Mouse (Mus musculus) lung, embryonic 14.5 days (tissue): ENCODE results near the gene Fam216a. TPM values are rescaled to one million over a fixed set of nuclear protein-coding genes. Genes with fewer than 3 reads are reported as not detected.

Source experiments
- ATAC-seq: fragments of 200-750 bp; cut with Nextera tagmentation; 2 replicates; pipeline ENCODE4 v1.8.0; 2017; ENCODE audit warnings: mild to moderate bottlenecking, moderate TSS enrichment, moderate library complexity; ENCODE audit not compliant: insufficient read depth
- DNase-seq: peaks from one replicate; pipeline ENCODE4 v3.0.0-alpha.2; 2015
- H3K27ac ChIP-seq: fragments of 300-500 bp; sonication (generic); 2 replicates; pipeline ENCODE4 v1.5.1; 2014; ENCODE audit warnings: low read depth, mild to moderate bottlenecking, moderate library complexity
- H3K27me3 ChIP-seq: fragments of 300-500 bp; sonication (generic); 2 replicates; pipeline ENCODE4 v1.6.1; 2014; ENCODE audit warnings: low read length, control low read depth; ENCODE audit not compliant: insufficient read depth
- H3K36me3 ChIP-seq: fragments of 300-500 bp; sonication (generic); 2 replicates; pipeline ENCODE4 v1.6.1; 2014; ENCODE audit warnings: control low read depth; ENCODE audit not compliant: insufficient read depth
- H3K4me1 ChIP-seq: fragments of 300-500 bp; sonication (generic); 2 replicates; pipeline ENCODE4 v1.6.1; 2014; ENCODE audit warnings: antibody characterized with exemption, control low read depth; ENCODE audit not compliant: insufficient read depth
- H3K4me2 ChIP-seq: fragments of 300-500 bp; sonication (generic); 2 replicates; pipeline ENCODE4 v1.6.1; 2014; ENCODE audit warnings: mild to moderate bottlenecking
- H3K4me3 ChIP-seq: fragments of 300-500 bp; sonication (generic); 2 replicates; pipeline ENCODE4 v1.5.1; 2014; ENCODE audit warnings: low read depth, low read length
- H3K9ac ChIP-seq: fragments of 300-500 bp; sonication (generic); 2 replicates; pipeline ENCODE4 v1.6.1; 2014
- H3K9me3 ChIP-seq: fragments of 300-500 bp; sonication (generic); 2 replicates; pipeline ENCODE4 v1.6.1; 2016; ENCODE audit warnings: low read depth, low read length, control low read depth
- CTCF ChIP-seq: IDR thresholded peaks from 2 replicates; pipeline ENCODE4 v1.5.1; 2016; ENCODE audit warnings: antibody characterized with exemption, low read depth
- WGBS: fragments of 180-500 bp; shearing (Covaris S2); extraction: QIAGEN DNeasy Blood & Tissue Kit; methylation state at CpG from one replicate; pipeline ENCODE4 v1.1.7; 2014; 5-methylcytosine and 5-hydroxymethylcytosine counted together
- polyA plus RNA-seq: library from polyadenylated mRNA; unstranded; fragments of >200 nt; fragmentation: Nextera tagmentation; extraction: Ambion mirVana; gene quantifications from 2 replicates; pipeline ENCODE4 v1.2.1, GENCODE M21; 2014

The Fam216a gene
- polyA plus RNA-seq, 1 experiment from 2014 or later: 77.3 TPM

GRCm38 (mm10) chr5:122399871-122400270 is 27.7 kb upstream of the Fam216a start:
- 88% methylated on average over 8 of the region's 8 CpGs for WGBS

GRCm38 (mm10) chr5:122397495-122397894 is 25.3 kb upstream of the Fam216a start:
- H3K9me3 ChIP-seq: no peaks in the 10 kb centered on the region
- no peak for DNase-seq
- no peak overlapping the region for H3K27ac ChIP-seq
- peaks cover 53% of the 10 kb centered on the region for H3K36me3 ChIP-seq
- no peak overlapping the region for H3K9ac ChIP-seq
- no peaks in the 10 kb centered on the region for H3K27me3 ChIP-seq
- no peak overlapping the region for H3K4me2 ChIP-seq
- 89% methylated on average over 8 of the region's 8 CpGs for WGBS
- H3K4me1 ChIP-seq: no peaks in the 10 kb centered on the region; the same call in 1 of the 2 replicates
- no peak for TF ChIP-seq CTCF
- ATAC-seq: no peak
- no peak overlapping the region for H3K4me3 ChIP-seq

More at GRCm38 (mm10) chr5:122399871-122400270, 27.7 kb upstream of the Fam216a start:
- ATAC-seq (no peak), DNase-seq (no peak)
- Histone ChIP-seq H3K4me3 (no peak overlapping the region), H3K27ac (no peak overlapping the region), H3K9me3 (no peaks in the 10 kb centered on the region), H3K4me2 (no peak overlapping the region), H3K36me3 (peaks cover 76% of the 10 kb centered on the region), H3K4me1 (no peaks in the 10 kb centered on the region), H3K9ac (no peak overlapping the region), H3K27me3 (no peaks in the 10 kb centered on the region)
- no peak for TF ChIP-seq CTCF

DNA sequence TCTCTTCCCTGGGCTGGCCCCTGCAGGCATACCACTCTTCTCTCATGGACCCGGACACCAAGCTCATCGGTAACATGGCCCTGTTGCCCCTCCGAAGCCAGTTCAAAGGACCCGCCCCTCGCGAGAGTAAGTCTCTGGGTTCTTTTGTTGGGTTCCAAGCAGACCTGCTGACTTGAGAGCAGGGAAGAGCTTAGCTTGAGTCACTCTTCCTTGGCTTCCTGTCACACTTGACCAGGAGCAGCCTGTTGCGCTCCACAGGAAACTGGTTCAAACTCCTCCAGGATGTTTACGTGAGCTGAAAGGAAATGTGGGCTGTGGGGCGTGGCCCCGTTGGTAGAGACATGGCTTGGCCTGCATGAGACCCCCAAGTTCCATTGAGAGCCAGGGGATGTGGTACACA is 24.6 kb upstream of the Fam216a start:
- no peak for TF ChIP-seq CTCF
- Histone ChIP-seq H3K9me3 (no peaks in the 10 kb centered on the region), H3K27ac (peak overlapping the region; percentile 48; the same call in 1 of the 2 replicates), H3K9ac (no peak overlapping the region), H3K27me3 (no peaks in the 10 kb centered on the region), H3K4me1 (no peaks in the 10 kb centered on the region; the same call in 1 of the 2 replicates), H3K36me3 (peaks cover 46% of the 10 kb centered on the region), H3K4me2 (peak overlapping the region; percentile 23; the same call in 1 of the 2 replicates), H3K4me3 (no peak overlapping the region)
- WGBS: 66% methylated on average over 10 of the region's 10 CpGs
- no peak for ATAC-seq
- DNase-seq: peak; percentile 67

DNA sequence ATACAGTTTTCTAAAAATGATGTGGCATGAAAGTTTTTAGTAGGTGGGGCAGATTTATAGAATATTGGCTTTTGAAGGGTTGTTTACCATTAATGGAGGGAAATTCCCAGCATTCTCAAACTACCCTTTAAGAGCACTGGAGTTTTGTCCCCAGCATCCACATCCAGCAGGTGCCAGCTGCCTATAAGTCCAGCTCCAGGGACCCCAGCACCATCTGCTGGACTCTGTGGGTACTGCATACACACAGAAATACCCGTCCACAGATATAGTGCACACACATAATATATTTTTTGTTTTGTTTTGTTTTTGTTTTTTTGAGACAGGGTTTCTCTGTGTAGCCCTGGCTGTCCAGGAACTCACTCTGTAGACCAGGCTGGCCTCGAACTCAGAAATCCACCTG is 21.7 kb upstream of the Fam216a start:
- WGBS: 51% methylated on average over 2 of the region's 2 CpGs

GRCm38 (mm10) chr5:122392227-122393004 is 20.3 kb upstream of the Fam216a start:
- TF ChIP-seq CTCF: no peak
- ATAC-seq: peak; percentile 26; the same call in 1 of the 2 replicates
- 12% methylated on average over 19 of the region's 19 CpGs for WGBS
- H3K27me3 ChIP-seq: no peaks in the 10 kb centered on the region
- H3K36me3 ChIP-seq: peaks cover 11% of the 10 kb centered on the region
- peak overlapping the region; percentile 85 for H3K4me3 ChIP-seq
- H3K9me3 ChIP-seq: no peaks in the 10 kb centered on the region
- peak overlapping the region; percentile 84 for H3K4me2 ChIP-seq
- H3K27ac ChIP-seq: peak overlapping the region; percentile 69; the same call in 1 of the 2 replicates
- peak; percentile 10 for DNase-seq
- H3K9ac ChIP-seq: peak overlapping the region; percentile 85
- no peaks in the 10 kb centered on the region; the same call in 1 of the 2 replicates for H3K4me1 ChIP-seq

More for the DNA sequence above, 21.7 kb upstream of the Fam216a start:
- no peak overlapping the region for H3K4me3 ChIP-seq
- DNase-seq: peak; percentile 82
- H3K36me3 ChIP-seq: peaks cover 24% of the 10 kb centered on the region
- H3K9me3 ChIP-seq: no peaks in the 10 kb centered on the region
- peak; percentile 81 for TF ChIP-seq CTCF
- no peaks in the 10 kb centered on the region for H3K27me3 ChIP-seq
- H3K4me1 ChIP-seq: no peaks in the 10 kb centered on the region; the same call in 1 of the 2 replicates
- no peak for ATAC-seq
- H3K4me2 ChIP-seq: no peak overlapping the region
- H3K27ac ChIP-seq: no peak overlapping the region
- H3K9ac ChIP-seq: no peak overlapping the region

GRCm38 (mm10) chr5:122391786-122392180 is 19.6 kb upstream of the Fam216a start, which contains the start of gene Arpc3:
Gene Arpc3 (plus strand): TSS chr5:122391878.
- Histone ChIP-seq H3K36me3 (peaks cover 4% of the 10 kb centered on the region), H3K9ac (peak within 1 kb of the TSS; percentile 85), H3K4me2 (peak within 1 kb of the TSS; percentile 84), H3K27ac (peak within 1 kb of the TSS; percentile 69; the same call in 1 of the 2 replicates), H3K4me3 (peak within 1 kb of the TSS; percentile 85), H3K9me3 (no peaks in the 10 kb centered on the region), H3K4me1 (no peaks in the 10 kb centered on the region; the same call in 1 of the 2 replicates), H3K27me3 (no peaks in the 10 kb centered on the region)
- DNase-seq (peak; percentile 98), ATAC-seq (peak; percentile 83)
- TF ChIP-seq CTCF: peak; percentile 92
- WGBS: 0% methylated on average over 39 of the region's 39 CpGs

DNA sequence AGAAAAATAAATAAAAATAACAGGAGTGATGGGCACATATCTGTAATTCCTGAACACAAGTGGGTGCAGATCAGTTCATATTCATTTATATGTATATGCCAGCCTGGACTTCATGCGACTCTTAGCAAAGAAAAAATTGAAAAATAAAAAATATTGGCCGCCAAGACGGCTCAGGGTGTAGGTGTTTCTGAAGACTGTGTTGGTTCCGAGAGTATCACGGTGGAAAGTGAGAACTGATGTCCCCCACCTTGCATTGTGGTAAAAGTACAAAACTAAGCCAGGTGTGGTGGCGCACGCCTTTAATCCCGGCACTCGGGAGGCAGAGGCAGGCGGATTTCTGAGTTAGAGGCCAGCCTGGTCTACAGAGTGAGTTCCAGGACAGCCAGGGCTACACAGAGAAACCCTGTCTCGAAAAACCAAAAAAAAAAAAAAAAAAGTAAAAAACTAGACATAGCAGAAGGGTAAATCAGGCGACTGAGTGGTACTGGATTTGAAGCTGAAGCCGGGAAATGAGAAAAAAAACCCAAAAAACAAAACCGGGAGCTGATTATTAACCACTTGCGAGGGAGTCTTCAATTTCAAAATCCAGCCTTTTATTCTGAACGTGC is 19.1 kb upstream of the Fam216a start:
- TF ChIP-seq CTCF: no peak
- no peak overlapping the region for H3K27ac ChIP-seq
- H3K36me3 ChIP-seq: no peaks in the 10 kb centered on the region
- no peaks in the 10 kb centered on the region for H3K9me3 ChIP-seq
- 0 out of 2 replicates have a peak, but pooled peaks have one; percentile 12 for ATAC-seq
- 50% methylated on average over 15 of the region's 16 CpGs for WGBS
- DNase-seq: no peak
- peak overlapping the region; percentile 84; the same call in 1 of the 2 replicates for H3K4me2 ChIP-seq
- peak overlapping the region; percentile 85 for H3K4me3 ChIP-seq
- no peaks in the 10 kb centered on the region; the same call in 1 of the 2 replicates for H3K4me1 ChIP-seq
- no peaks in the 10 kb centered on the region for H3K27me3 ChIP-seq
- H3K9ac ChIP-seq: no peak overlapping the region
